Mouse (Mus musculus): Measurements from ENCODE around the gene Gm37240. TPM values are rescaled to one million over a fixed set of nuclear protein-coding genes. Genes with fewer than 3 reads are reported as not detected.
A peak's percentile ranks its signal among the peaks of the same experiment; 100 is the strongest.

The Gm37240 gene
- total RNA-seq, 2 experiments from 2014 or later, result 1.3 to 1.9 TPM

DNA sequence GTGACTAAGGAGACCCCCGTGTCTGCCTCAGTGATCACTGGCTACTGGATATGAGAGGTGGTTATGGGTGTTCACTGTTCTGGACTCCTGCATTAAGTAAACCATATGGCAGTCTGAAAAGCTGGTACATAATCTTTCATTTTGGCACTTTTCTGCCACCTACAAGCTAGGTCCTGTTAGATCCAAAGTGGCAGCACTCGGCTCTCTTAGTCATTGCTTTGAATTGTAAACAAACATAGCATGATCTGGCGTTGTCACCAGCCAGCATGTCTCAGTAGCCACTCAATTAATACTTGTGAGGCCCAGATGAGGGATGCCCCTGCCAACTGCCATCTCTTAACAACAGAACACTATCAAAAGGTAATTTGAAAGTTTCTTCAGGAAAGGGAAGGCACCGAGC is 904.6 kb downstream of the Gm37240 start:
- no peak for DNase-seq (ENCODE audit: low spot score in 2 of 2)

DNA sequence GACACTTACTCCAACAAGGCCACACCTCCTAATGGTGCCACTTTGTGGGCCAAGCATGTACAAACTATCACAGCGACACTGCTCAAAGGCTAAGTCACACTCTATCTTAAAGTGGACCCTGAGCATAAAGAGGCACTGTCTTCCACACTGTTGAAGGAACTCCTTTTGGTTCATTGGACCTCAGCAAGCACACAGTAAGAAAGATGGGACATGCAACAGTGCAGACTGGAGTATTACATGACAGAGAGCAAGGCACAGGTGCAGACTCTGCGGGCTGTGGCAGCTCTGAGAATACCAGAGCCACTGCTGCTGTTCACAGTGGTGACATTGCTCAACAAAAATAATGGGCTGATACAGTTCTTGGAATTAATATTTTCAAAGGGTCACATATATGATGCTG is 907.2 kb downstream of the Gm37240 start:
- DNase-seq (ENCODE audit: low spot score in 2 of 2), result no peak

DNA sequence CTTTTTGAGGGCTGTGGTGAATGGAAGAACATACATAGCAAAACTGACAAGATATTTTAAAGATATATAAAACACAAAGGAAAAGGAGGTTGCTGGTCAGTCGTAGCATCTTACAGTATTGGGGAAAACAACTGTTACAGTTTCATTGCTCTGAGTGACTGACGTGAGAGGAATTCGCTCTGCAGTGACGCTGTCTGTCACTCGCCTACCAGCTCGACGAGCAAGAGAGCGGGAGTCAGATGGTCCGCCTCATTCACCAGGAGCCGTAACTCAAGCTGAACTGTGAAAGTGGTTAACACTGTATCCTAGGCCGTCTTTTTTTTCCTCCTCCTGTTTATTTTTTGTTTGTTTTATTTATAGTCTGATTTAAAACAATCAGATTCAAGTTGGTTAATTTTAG is 908.6 kb downstream of the Gm37240 start:
- peak in 1 of 2 experiments; percentile 62 for DNase-seq (ENCODE audit: low spot score in 2 of 2)

GRCm38 (mm10) chr3:84974193-84974592 is 913.1 kb downstream of the Gm37240 start:
- DNase-seq (ENCODE audit: low spot score in 2 of 2), result peak in 1 of 2 experiments; percentile 3

DNA sequence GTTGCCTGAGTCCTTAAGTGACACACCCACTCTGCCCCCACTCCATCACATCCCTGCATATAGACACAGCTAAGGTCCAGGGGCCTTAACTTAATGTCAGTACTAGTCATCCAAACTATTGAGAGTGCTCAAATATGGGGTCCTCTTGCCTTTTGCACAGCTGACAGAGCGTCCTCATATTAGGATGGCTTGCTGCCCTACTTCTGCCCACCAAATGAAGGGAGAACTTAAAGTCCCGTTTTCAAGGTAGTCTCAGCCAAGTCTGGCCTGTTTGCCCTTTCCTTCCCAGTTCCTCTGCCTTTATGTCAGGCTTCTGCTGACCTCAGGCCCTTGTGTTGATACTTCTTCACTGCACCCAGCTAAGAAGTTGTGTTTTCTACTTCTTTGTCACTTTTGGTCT is 914.4 kb downstream of the Gm37240 start:
- DNase-seq (ENCODE audit: low spot score in 2 of 2), result no peak

GRCm38 (mm10) chr3:84971561-84971960 is 915.8 kb downstream of the Gm37240 start:
- no peak for DNase-seq (ENCODE audit: low spot score in 2 of 2)

DNA sequence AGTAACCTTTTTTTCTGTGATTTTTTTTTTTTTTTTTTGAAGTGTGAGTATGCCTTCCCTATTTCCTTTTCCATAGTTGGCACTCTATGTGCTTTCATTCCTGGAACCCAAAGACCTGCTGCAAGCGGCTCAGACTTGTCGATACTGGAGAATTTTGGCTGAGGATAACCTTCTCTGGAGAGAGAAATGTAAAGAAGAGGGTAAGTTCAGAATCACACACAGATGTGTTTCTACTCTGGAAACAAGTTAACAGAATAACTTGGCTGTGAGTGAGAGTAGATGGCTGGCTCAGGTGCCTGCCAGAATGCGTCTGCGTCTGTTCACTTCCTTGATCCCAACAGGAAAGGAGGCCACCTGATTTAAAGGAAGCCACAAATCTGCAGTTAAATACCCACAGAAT is 920.0 kb downstream of the Gm37240 start:
- no peak for DNase-seq (ENCODE audit: low spot score in 2 of 2)

DNA sequence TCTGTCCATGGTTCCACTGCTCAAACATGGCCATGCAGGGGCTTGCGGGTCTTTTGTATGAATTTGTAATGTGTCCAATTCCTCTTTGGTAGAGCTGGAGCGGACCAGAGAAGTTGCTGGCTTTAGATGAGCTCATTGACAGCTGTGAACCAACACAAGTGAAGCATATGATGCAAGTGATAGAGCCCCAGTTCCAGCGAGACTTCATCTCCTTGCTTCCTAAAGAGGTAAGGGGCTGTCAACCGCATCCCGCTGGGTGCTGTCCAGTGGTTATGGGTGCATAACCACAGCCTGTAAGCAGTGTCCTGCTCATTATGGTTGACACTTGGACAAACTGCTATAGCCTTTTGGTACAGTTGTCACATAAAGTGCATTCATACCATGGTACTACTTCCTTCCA is 922.2 kb downstream of the Gm37240 start:
- DNase-seq (ENCODE audit: low spot score in 2 of 2), result no peak

GRCm38 (mm10) chr3:84955857-84956256 is 931.5 kb downstream of the Gm37240 start:
- DNase-seq (ENCODE audit: low spot score in 2 of 2), result no peak

DNA sequence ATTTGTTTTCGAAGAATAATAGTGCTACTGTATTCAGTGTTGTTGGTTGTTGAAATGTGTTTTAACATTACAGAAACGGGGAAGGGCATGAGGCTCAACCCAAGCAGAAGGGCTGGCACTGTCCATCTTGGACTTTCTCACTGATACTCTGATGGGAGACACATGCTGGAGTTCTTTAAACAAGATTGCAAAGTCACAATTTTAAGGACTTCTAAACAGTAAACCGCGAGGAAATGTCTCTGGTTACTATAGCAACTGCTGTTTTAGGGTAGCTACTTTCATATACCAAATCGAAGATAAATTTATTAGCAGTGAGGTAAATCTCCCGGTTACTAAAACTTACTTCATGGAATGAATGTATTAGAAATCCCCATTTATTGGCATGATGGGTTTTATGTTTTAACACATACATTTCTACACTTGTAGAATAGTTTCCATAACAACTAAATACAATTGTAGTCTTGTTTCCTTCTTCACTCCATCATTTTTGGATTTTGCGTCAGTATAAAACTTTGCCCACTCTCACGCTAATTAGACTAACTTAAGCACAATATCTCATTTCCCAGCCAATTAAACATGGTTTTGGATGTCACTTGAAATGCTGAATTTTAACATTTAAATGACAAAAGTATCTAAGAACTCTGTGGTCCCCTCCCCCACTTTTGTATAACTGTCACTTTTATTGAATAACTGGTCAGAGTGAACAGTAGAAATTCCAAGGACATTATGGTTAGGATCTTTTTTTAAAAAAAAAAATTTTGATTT is 932.1 kb downstream of the Gm37240 start:
- no peak for DNase-seq (ENCODE audit: low spot score in 2 of 2)

- no peak for DNase-seq (ENCODE audit: low spot score in 2 of 2)
Measured at GRCm38 (mm10) chr3:84952585-84953187, 934.6 kb downstream of the Gm37240 start.

DNA sequence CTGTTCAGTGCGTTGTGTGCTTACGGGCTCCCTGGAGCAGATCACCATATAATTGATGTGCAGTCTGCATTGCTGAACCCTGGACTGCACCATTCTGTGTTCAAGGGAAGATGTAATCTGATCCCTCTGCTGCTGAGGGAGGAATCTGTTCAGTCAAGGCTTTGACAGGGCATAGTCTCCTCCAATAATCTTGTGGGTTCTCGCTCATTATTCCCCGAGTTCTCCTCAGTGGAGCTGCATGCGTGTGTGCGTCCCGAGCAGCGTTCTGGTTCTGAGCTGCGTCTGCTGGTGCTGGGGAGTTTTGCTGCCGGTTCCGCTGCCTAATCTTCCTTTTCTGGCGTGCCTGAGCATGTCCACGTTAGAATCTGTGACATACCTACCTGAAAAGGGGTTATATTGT is 935.2 kb downstream of the Gm37240 start:
- peak; percentile 78 to 88 for DNase-seq (ENCODE audit: low spot score in 2 of 2)

DNA sequence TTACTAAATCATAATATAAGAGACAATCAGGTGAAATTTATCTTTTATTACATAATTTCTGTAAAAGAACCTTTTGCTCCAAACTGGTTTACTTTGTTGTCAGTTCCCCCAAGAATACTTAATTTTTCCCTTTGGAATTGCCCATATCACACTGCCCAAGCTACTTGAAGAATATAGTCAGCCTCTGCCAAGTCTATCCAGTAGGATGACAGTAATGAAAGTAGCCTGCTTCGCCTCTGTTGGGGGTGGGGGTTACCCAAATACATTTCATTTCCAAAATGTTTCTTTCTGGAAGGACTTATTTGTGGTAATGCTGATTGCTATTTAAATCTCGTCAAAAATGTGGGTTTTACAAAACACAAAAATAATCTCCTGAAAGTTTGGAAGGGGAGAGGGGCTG is 935.6 kb downstream of the Gm37240 start:
- no peak for DNase-seq (ENCODE audit: low spot score in 2 of 2)

DNA sequence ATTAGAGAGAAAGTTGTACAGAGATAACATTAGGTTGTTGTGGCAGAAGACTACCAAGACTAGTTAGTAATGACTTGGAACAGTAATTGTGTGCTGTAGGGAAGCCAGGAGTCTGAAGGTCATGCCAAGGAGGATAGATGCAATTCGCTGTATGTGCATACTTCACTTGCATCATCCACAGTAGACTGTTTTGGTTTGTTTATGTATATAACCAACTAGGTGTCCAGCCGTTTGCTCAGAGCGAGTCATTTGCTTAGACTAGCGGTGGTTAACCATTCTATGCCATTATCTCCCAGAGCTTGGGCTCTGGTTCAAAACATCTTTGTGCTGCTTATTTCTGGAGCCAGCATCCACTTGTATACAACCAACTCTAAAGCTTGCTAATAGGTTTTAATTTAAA is 937.9 kb downstream of the Gm37240 start:
- DNase-seq (ENCODE audit: low spot score in 2 of 2), result no peak

DNA sequence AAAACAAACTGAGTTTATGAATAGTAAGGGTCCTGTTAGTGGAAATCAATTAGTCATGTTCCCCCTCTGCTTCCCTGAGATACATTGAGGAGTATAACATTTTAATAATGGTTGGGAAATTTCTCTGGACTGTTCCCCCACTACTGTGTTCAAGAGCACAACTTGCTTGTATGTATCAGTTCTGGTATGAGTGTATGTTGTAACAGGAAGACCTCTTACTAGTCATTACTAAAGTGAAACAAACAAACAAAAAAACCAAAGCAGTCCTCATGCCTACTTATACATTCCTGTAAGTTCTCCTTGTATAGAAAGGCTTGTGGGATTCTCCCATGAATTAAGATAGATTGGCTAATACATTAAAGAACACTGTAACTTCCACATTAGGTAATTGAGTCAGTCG is 940.9 kb downstream of the Gm37240 start:
- no peak for DNase-seq (ENCODE audit: low spot score in 2 of 2)

DNA sequence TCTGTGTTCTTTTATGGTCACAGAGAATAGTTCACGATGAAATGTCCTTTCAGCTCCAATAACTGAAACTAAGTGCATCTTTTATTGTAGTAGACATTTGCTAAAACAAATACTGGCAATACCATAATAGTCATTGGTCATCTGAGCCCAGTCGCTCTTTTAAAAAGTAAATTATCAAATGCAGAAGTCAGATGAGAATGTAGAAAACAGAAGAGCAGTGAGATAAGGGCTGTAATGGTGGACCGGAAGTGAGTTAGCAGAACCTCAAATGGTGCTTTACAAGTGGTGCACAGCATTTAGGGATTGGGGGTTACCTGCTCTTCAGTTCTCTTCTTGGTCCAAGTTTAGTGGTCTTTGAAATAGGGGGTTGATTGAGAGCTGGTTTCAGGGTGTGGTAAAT is 942.4 kb downstream of the Gm37240 start:
- DNase-seq (ENCODE audit: low spot score in 2 of 2), result no peak

GRCm38 (mm10) chr3:84937360-84938355 is 949.7 kb downstream of the Gm37240 start:
- peak; percentile 46 to 62 for DNase-seq (ENCODE audit: low spot score in 2 of 2)

GRCm38 (mm10) chr3:84936956-84937355 is 950.4 kb downstream of the Gm37240 start:
- DNase-seq (ENCODE audit: low spot score in 2 of 2), result no peak

DNA sequence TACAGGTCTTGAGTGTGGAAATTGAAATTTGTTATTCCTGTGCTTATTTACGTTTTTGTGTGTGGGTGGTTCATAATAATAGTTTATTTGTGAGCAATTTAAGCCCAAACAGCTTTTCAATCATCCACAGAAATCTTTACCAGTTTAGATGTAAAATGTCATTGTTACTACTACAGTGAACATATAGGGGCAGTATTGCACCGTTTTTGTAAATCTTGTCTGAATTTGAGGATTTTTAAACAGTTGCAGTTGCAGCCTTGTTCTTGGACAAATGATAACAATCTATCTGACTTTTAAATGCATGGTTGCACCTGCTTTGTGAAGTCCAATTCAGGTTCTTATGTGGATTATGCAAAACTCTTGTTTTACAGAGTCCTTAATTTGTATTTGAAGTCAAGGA is 951.1 kb downstream of the Gm37240 start:
- no peak for DNase-seq (ENCODE audit: low spot score in 2 of 2)

DNA sequence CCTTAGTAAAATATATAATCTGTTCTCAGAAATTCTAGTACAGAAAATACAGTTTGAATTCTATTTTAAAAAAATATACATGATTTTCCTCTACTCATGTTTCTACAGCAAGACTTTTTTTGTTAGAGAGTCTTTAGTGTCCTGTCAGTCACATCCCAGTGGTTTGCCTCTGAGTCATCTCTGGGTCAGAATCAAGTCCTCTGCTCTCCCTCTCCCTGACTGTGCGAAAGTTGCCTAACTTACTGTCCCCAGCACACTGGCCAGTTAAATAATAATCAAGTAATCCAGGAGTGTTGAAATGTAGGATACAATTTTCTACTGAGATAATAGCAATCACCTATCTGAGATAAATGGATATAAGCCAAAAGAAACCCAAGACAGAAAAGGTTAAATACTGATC is 951.6 kb downstream of the Gm37240 start:
- DNase-seq (ENCODE audit: low spot score in 2 of 2), result no peak

DNA sequence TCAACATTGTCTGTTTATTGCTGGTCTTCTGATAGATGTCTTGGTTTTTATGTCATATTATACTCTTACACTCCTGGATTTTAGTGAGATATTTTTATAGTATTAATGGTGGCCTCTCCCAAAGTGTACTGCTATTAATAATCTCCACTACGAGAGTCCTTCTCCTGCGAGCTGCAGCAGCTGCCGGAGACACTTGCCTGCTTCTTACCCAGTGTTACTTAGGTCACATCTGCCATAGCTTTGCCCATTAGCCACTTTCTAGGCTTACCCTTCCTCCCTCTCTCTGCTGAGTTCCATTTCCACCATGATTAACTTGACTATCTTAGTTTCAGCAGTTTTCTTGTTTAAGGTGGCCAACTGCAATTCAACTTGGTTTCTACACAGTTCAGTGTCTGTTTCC is 956.6 kb downstream of the Gm37240 start:
- DNase-seq (ENCODE audit: low spot score in 2 of 2), result no peak

DNA sequence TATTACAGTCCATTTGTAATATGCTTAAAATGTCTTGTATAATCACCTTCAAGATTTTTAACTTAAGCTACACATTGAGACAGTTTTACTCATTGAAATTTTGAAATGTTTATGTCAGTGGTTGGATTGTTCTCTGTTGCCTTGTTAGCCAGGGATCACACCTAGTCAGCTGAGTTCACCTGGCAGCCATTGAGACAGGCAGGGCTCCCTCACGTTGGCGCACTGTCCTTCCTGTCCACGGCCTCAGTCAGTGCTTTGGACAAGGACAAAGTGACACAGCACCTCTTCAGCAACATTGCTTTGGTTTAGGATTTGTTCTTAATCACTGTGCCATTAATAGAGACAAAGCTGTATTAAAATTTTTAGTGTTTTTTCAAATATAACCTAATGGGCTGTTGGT is 958.1 kb downstream of the Gm37240 start:
- DNase-seq (ENCODE audit: low spot score in 2 of 2), result no peak
